Mouse (Mus musculus) T-cell, adult 66 days (primary cell): Measurements from ENCODE around the gene Olfr1511. TPM values are rescaled to one million over a fixed set of nuclear protein-coding genes. Genes with fewer than 3 reads are reported as not detected.

ENCODE experiments used
- total RNA-seq, 2 experiments: library from RNA; stranded (reverse); gene quantifications; 3 replicates in 1 of 2; 4 replicates in 1 of 2; pipeline ENCODE4 v1.2.4; 2023

The Olfr1511 gene
- total RNA-seq = not detected

GRCm38 (mm10) chr14:52397279-52397678 is at the start of gene Olfr1511:
Gene Olfr1511, minus strand, starts transcription at chr14:52397379.

GRCm38 (mm10) chr14:52442690-52443089 is 45.5 kb upstream of the Olfr1511 start, which contains the start of gene Olfr1509:
Gene Olfr1509, plus strand, starts transcription at chr14:52442990.

DNA sequence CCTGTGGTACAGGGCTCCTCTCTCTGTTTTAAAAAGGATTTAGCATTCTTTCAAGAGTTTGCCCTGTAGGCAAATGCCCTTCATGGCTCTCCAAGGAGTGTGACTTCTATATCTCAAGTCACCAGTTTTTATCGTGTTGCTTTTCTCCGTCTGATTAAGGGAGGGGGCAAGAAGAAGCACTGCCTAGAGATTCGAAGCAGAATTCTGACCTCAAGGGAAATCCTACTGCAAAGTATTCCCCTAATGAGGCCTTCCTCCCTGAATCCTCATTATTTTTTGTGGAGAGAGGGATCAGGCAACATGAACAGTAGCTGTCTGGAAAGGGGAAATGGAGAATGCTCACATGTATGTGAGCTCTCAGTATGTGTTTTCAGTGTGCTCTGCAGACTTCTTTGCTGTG is 17.1 kb upstream of the Olfr1511 start, which contains the start of gene Olfr1510:
Gene Olfr1510 (minus strand): TSS at position 101 of the 400 bp plus-strand sequence.

DNA sequence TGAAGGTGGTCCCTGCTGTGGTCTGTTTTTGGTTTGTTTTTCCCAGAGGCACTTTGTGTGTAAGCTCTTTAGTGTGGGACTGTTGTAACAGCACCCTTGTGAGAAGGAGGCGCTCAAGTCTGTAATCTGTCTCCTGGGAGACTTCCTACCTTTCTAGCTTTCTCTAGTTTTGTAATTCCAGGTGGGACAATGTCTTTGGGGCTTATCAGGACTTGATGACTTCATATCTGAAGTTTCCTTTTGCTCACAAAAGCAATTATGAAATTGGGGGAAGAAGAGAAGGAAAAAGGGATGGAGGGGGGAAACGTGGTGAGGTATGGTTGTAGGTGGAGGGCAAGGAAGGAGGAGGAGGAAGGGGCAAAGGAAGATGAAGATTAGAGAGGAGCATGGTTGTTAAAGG is 18.1 kb downstream of the Olfr1511 start, which contains the start of gene Olfr1512:
Gene Olfr1512 (minus strand): TSS at position 101 of the 400 bp plus-strand sequence.

DNA sequence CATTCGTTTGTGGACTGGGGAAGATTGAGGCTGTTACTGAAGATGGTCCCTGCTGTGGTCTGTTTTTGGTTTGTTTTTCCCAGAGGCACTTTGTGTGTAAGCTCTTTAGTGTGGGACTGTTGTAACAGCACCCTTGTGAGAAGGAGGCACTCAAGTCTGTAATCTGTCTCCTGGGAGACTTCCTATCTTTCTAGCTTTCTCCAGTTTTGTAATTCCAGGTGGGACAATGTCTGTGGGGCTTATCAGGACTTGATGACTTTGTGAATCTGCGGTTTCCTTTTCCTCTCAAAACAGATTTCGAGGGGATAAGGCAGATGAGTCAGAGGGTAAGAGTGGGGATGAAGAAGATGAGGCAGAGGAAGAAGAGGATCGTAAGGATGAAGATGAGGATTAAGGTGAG is 40.9 kb downstream of the Olfr1511 start, which contains the start of gene Olfr1513:
Gene Olfr1513 (minus strand): TSS at position 101 of the 400 bp plus-strand sequence.

Other genes starting within 250 kb of the Olfr1511 start
- gene Supt16, start 200.0 kb downstream of the Olfr1511 start, total RNA-seq = 10 to 100 TPM; 71.1 to 71.8 TPM
- gene Chd8, start 139.6 kb downstream of the Olfr1511 start, total RNA-seq = 100 to 1,000 TPM; 237 to 253 TPM
- 100 to 1,000 TPM; 103 to 118 TPM for gene Tox4, start 118.2 kb downstream of the Olfr1511 start, total RNA-seq
- 10 to 100 TPM; 15.6 to 17.5 TPM for gene Rab2b, start 117.8 kb downstream of the Olfr1511 start, total RNA-seq
- 10 to 100 TPM; 58.0 to 94.6 TPM for gene Mettl3, start 92.3 kb downstream of the Olfr1511 start, total RNA-seq
- gene Sall2, start 68.6 kb downstream of the Olfr1511 start, total RNA-seq = 1 to 10 TPM; 3.7 to 4.4 TPM
- not detected for gene Olfr1513, start 41.0 kb downstream of the Olfr1511 start, total RNA-seq
- not detected for gene Olfr1512, start 18.2 kb downstream of the Olfr1511 start, total RNA-seq
- not detected for gene Olfr1510, start 17.0 kb upstream of the Olfr1511 start, total RNA-seq
- gene Olfr1509, start 45.6 kb upstream of the Olfr1511 start, total RNA-seq = not detected
- gene Olfr1508, start 70.1 kb upstream of the Olfr1511 start, total RNA-seq = not detected
- not detected for gene Olfr1507, start 98.4 kb upstream of the Olfr1511 start, total RNA-seq